Mouse (Mus musculus) adrenal gland, postnatal 25 days (tissue): ENCODE data around the gene Aff1. TPM values are rescaled to one million over a fixed set of nuclear protein-coding genes. Genes with fewer than 3 reads are reported as not detected.

Experiments
- DNase-seq: peaks from one replicate; pipeline ENCODE4 v3.0.0; 2021; ENCODE audit warnings: mixed read lengths
- total RNA-seq: library from RNA; stranded (reverse); gene quantifications from 2 replicates; pipeline ENCODE4 v1.2.3, GENCODE M21; 2021

Aff1 gene
- total RNA-seq, 1 experiment from 2014 or later = 53.3 TPM

- peak; percentile 77 for DNase-seq
These were observed 146.5 kb downstream of the Aff1 start for GRCm38 (mm10) chr5:103838550-103839264.

GRCm38 (mm10) chr5:103839265-103839626, 147.1 kb downstream of the Aff1 start:
- no peak for DNase-seq

- DNase-seq = peak; percentile 42
These were observed 151.8 kb downstream of the Aff1 start for GRCm38 (mm10) chr5:103843938-103844337.

GRCm38 (mm10) chr5:103845418-103846153, 153.4 kb downstream of the Aff1 start:
- DNase-seq = no peak

GRCm38 (mm10) chr5:103846154-103846551, 154.0 kb downstream of the Aff1 start:
- DNase-seq = no peak

- no peak for DNase-seq
These were observed 154.4 kb downstream of the Aff1 start for GRCm38 (mm10) chr5:103846609-103847008.

GRCm38 (mm10) chr5:103848546-103848945, 156.4 kb downstream of the Aff1 start:
- DNase-seq = no peak

- no peak for DNase-seq
These were observed 160.8 kb downstream of the Aff1 start for GRCm38 (mm10) chr5:103852756-103853549.

GRCm38 (mm10) chr5:103854041-103854806, 162.1 kb downstream of the Aff1 start:
- DNase-seq = no peak

- DNase-seq = no peak
These were observed 162.6 kb downstream of the Aff1 start for GRCm38 (mm10) chr5:103854807-103855194.

GRCm38 (mm10) chr5:103855483-103856211, 163.5 kb downstream of the Aff1 start:
- DNase-seq = no peak

- no peak for DNase-seq
These were observed 164.3 kb downstream of the Aff1 start for GRCm38 (mm10) chr5:103856286-103857009.

- no peak for DNase-seq
These were observed 165.0 kb downstream of the Aff1 start for GRCm38 (mm10) chr5:103857151-103857550.

GRCm38 (mm10) chr5:103860622-103861021, 168.4 kb downstream of the Aff1 start:
- DNase-seq = no peak

- DNase-seq = no peak
These were observed 171.6 kb downstream of the Aff1 start for GRCm38 (mm10) chr5:103863759-103864158.

- no peak for DNase-seq
These were observed 197.6 kb downstream of the Aff1 start for GRCm38 (mm10) chr5:103889766-103890165.

GRCm38 (mm10) chr5:103898310-103898709, 206.1 kb downstream of the Aff1 start:
- DNase-seq = no peak
